Mouse (Mus musculus) activated CD4-positive, CD25-positive, alpha-beta regulatory T cell, adult 9 weeks (primary cell): ENCODE data around the gene Tufm. TPM values are rescaled to one million over a fixed set of nuclear protein-coding genes. Genes with fewer than 3 reads are reported as not detected.

ENCODE experiments used
- polyA plus RNA-seq: library from polyadenylated mRNA; unstranded; fragments of 100-300 nt; shearing (Covaris generic); gene quantifications from one replicate; pipeline ENCODE4 v1.2.1, GENCODE M21; 2017

The Tufm gene
- polyA plus RNA-seq = 132 TPM

GRCm38 (mm10) chr7:126487052-126487483 lies at the start of gene Tufm:
Gene Tufm, plus strand, starts transcription at chr7:126487361.

GRCm38 (mm10) chr7:126463004-126463403 lies 24.2 kb upstream of the Tufm start, which contains the start of gene Atp2a1:
Gene Atp2a1, minus strand, starts transcription at chr7:126463108.

GRCm38 (mm10) chr7:126474993-126475581 lies 12.1 kb upstream of the Tufm start, which contains the start of gene Sh2b1:
Gene Sh2b1, minus strand, starts transcription at chr7:126475424.

GRCm38 (mm10) chr7:126503273-126503878 lies 16.2 kb downstream of the Tufm start, which contains the start of gene Atxn2l:
Gene Atxn2l, minus strand, starts transcription at chr7:126503437.

Other genes with a start within 250 kb of the Tufm start
- 2.6 TPM for gene Sbk1, start 214.7 kb upstream of the Tufm start, polyA plus RNA-seq
- gene Lat, start 117.8 kb upstream of the Tufm start, polyA plus RNA-seq = 813 TPM
- 79.7 TPM for gene Spns1, start 109.9 kb upstream of the Tufm start, polyA plus RNA-seq
- 4.1 TPM for gene Nfatc2ip, start 90.6 kb upstream of the Tufm start, polyA plus RNA-seq
- 1.3 TPM for gene Cd19, start 72.5 kb upstream of the Tufm start, polyA plus RNA-seq
- 53.7 TPM for gene Rabep2, start 58.6 kb upstream of the Tufm start, polyA plus RNA-seq
- 0.57 TPM for gene Atp2a1, start 24.3 kb upstream of the Tufm start, polyA plus RNA-seq
- 35.5 TPM for gene Sh2b1, start 11.9 kb upstream of the Tufm start, polyA plus RNA-seq
- 32.9 TPM for gene Atxn2l, start 16.1 kb downstream of the Tufm start, polyA plus RNA-seq
- 235 TPM for gene Eif3c, start 79.0 kb downstream of the Tufm start, polyA plus RNA-seq
- 4.3 TPM for gene Apobr, start 97.6 kb downstream of the Tufm start, polyA plus RNA-seq
- gene Cln3, start 98.5 kb downstream of the Tufm start, polyA plus RNA-seq = 120 TPM
- not detected for gene Il27, start 107.6 kb downstream of the Tufm start, polyA plus RNA-seq
- not detected for gene Nupr1, start 143.5 kb downstream of the Tufm start, polyA plus RNA-seq
- gene Sgf29, start 161.9 kb downstream of the Tufm start, polyA plus RNA-seq = 109 TPM
- 1.5 TPM for gene Sult1a1, start 189.1 kb downstream of the Tufm start, polyA plus RNA-seq
- 130 TPM for gene Bola2, start 208.0 kb downstream of the Tufm start, polyA plus RNA-seq
- gene Slx1b, start 208.4 kb downstream of the Tufm start, polyA plus RNA-seq = 11.5 TPM
- gene Coro1a, start 220.4 kb downstream of the Tufm start, polyA plus RNA-seq = 3,436 TPM